Mouse (Mus musculus) small intestine, adult 2 months (tissue): ENCODE measurements around the gene Uggt2.

ENCODE experiments used
- CTCF ChIP-seq: fragments of 200-500 bp; IDR thresholded peaks from 2 replicates; pipeline ENCODE4 v1.5.1; 2012; ENCODE audit warnings: low read depth, mild to moderate bottlenecking, control low read depth, inconsistent platforms, low read length, moderate library complexity, mixed read lengths; ENCODE audit not compliant: insufficient replicate concordance, insufficient read length; ENCODE audit errors: extremely low read depth
- POLR2A ChIP-seq: fragments of 200-500 bp; IDR thresholded peaks from 2 replicates; pipeline ENCODE4 v1.6.1; 2012; ENCODE audit warnings: low read depth, mild to moderate bottlenecking, control low read depth, inconsistent platforms, low read length, moderate library complexity

DNA sequence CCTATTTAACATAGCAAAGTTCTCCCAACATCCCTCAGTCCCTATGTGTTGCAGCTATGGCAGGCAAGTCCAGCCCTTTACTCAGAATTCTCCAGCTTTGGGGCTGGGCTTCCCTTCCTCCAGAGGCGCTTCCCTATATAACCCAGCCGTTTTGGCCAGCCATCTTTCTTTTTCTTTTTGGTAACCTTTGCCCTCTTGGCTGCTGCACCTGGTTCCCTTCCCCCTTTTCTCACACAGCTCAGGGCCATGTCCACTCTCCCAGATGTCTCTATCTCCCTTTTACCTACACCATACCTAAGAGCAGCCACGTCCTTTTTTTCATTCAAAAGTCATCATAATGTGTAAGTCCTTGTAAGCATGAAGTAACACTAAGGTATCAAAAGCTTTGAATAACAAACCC is 163.0 kb downstream of the Uggt2 start:
- TF ChIP-seq CTCF (no peak), POLR2A (no peak)
